Mouse (Mus musculus) E14TG2a.4 (cell line): ENCODE data around the gene Stox1.
"Not testable (repeated sequence)": the region's sequence is repeated elsewhere in the genome, so short reads cannot be mapped to it uniquely, and the experiment has no call there.

Experiments used
- H3K27me3 ChIP-seq: 2 replicates; pipeline ENCODE4 v1.6.1; 2014; ENCODE audit warnings: low read length, control low read depth; ENCODE audit not compliant: insufficient read depth
- H3K36me3 ChIP-seq: 2 replicates; pipeline ENCODE4 v1.6.1; 2014; ENCODE audit warnings: low read length, control low read depth; ENCODE audit not compliant: insufficient read depth
- H3K4me1 ChIP-seq: replicated peaks from 2 replicates; pipeline ENCODE4 v1.6.1; 2014; ENCODE audit warnings: low read depth, low read length, control low read depth
- H3K4me3 ChIP-seq: replicated peaks from 2 replicates; pipeline ENCODE4 v1.5.1; 2014; ENCODE audit warnings: mild to moderate bottlenecking, low read length
- H3K9me3 ChIP-seq: 2 replicates; pipeline ENCODE4 v1.6.1; 2014; ENCODE audit warnings: low read length, control low read depth
- CTCF ChIP-seq: conservative IDR thresholded peaks from 2 replicates; pipeline ENCODE4 v1.5.1; 2014; ENCODE audit warnings: low read length
- NANOG ChIP-seq: IDR thresholded peaks from 2 replicates; pipeline ENCODE4 v1.6.1; 2014; ENCODE audit warnings: borderline replicate concordance, low read length, mixed read lengths
- POU5F1 ChIP-seq: IDR thresholded peaks from 2 replicates; pipeline ENCODE4 v1.6.1; 2014; ENCODE audit warnings: low read length, borderline replicate concordance

Stox1 gene

DNA sequence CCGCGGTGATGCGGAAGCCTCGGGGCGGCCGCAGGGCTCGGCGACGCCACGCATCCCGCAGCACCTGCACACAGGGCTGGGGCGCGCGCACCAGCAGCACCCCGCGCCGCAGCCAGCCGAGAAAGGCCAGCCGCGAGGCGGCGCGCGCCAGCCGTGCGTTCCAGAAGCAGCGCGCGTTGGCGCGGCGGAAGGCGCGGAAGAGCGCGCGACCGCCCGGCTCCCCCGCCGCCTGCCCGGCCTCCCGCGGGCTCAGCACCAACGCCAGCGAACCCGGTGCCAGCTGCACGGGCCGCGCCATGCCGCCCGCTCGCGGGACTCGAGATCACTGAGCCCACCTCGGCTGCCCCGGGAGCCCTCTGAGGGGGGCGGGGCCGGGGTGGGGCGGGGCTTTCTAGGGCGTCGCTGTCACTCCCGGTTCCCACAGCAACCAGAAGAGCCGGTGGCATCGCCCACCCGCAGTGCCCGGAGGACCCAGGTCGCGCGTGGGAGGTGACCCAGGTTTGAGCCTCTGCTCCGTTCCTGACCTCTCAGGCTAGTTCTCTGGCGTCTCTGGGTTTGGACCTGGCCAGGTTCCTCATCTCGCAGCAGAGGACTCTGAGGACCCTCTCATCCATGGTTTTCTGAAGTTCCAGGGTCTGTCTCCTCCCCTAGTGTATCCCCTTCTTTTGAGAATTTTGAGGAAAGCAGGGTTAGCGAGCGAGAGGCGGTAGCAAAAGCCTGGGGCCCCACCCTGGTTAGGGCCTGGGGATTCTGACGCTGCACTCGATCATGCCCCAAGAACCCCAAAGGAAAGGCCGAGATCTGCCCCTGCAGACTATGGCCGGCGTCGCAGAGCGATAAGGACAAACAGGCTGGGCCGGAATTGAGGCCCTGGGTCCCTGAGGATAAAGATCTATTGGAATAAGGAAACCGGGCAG is at the start of gene Stox1:
Gene Stox1, minus strand, starts transcription at position 358 of the 917 bp plus-strand sequence.
- peaks cover 78% of the 10 kb centered on the region for H3K27me3 ChIP-seq
- H3K4me3 ChIP-seq = peak within 1 kb of the TSS; percentile 85
- H3K36me3 ChIP-seq = no peaks in the 10 kb centered on the region
- peaks cover 31% of the 10 kb centered on the region for H3K4me1 ChIP-seq
- H3K9me3 ChIP-seq = no peaks in the 10 kb centered on the region
- no peak for TF ChIP-seq NANOG
- no peak for TF ChIP-seq CTCF
- TF ChIP-seq POU5F1 = no peak

DNA sequence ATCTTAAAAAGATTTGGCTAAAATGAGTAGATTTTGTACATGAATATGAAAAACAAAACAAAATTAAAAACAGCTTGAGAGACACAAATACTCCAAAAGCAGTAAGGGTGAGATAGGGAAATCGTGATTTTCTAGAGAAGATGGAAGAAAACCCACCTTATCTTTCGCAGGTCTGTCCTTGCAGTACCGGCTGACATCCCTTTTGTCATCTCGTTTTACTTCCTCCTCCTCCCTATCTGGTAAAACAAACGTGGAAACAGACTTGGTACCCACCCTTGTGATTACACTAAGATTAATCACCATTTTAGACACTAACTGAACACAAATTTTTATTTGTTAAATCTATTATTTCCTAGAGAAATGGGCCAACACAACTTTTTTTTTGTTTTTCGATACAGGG is 24.9 kb upstream of the Stox1 start:
- no peak overlapping the region for H3K4me3 ChIP-seq
- H3K36me3 ChIP-seq = peaks cover 98% of the 10 kb centered on the region
- H3K9me3 ChIP-seq = no peaks in the 10 kb centered on the region
- TF ChIP-seq POU5F1 (no peak), CTCF (no peak), NANOG (no peak)
- H3K4me1 ChIP-seq = peaks cover 6% of the 10 kb centered on the region; the same call in 1 of the 2 replicates
- no peaks in the 10 kb centered on the region for H3K27me3 ChIP-seq

DNA sequence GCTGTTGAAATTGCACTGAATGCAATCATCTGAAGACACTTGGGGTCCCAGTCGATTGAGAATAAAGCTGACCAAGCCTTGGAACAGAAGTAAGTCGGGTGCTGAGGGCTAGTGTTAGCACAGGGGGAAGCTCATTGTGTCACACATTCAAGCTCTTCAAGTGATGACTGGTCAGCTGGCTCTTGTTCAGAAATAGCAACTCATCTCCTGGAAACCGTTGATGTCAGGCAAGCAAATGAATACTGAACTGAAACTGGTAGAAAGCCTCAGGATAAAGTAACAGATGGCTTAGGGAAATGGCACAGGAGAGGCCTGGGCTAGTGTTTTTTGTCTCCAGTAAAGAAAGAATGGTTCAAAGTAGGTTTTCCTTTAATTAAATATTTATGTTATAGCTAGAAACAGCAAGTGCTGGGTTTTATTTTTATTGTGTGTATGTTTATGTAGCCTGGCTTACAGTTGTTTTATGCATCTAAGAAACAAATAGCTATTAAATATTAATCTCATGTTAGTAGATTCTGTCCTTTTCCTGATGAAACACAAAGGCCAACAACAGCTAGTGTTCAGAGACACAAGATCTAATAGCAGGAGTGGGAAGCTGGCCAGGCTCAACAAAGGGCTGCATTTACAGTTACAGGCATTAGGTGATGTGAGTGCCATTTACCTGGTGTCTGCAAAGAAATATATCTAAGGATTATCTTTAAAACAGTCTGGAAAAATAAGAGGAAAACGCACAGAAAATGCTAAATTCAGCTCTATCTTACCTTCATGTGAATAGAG is 14.2 kb upstream of the Stox1 start:
- Histone ChIP-seq H3K36me3 (peaks cover 44% of the 10 kb centered on the region), H3K27me3 (no peaks in the 10 kb centered on the region), H3K4me1 (no peaks in the 10 kb centered on the region), H3K9me3 (no peaks in the 10 kb centered on the region), H3K4me3 (no peak overlapping the region)
- TF ChIP-seq NANOG = no peak

DNA sequence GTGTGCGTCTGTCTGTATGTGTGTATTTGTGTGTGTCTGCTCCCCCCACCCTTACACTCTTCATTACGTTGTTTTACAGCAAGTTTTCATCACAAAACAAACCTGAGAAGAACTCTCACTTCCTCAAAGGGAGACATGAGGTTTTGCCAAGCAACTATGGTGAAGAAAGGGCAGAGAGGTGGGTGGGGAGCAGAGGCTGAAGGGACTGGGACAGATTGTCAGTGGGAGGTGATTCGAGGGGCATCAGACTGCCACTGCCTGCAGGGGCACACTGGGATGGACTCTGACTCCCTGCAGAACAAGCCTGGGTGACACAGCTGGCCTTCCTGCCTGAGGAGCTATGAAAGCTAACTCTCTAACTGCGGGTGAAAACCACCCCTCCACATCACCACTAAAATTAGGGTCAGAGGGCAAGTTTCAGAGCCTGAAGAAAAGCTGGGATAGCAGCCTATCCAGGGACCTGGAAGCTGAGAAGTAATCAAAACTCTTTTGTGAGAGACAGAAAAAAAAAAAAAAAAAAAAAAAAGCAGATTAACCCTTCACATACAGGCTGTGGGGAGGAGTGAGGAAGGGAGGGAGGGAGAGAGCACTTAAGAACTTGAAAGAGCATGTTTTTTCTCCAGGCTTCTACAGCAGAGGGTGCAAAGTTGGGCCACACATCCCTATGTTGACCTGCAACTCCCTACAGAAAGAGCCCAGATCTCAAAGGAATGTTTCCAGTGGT is 11.2 kb upstream of the Stox1 start:
- TF ChIP-seq NANOG (no peak), CTCF (no peak)
- Histone ChIP-seq H3K4me3 (no peak overlapping the region), H3K4me1 (no peaks in the 10 kb centered on the region), H3K9me3 (no peaks in the 10 kb centered on the region), H3K36me3 (peaks cover 17% of the 10 kb centered on the region), H3K27me3 (no peaks in the 10 kb centered on the region)

DNA sequence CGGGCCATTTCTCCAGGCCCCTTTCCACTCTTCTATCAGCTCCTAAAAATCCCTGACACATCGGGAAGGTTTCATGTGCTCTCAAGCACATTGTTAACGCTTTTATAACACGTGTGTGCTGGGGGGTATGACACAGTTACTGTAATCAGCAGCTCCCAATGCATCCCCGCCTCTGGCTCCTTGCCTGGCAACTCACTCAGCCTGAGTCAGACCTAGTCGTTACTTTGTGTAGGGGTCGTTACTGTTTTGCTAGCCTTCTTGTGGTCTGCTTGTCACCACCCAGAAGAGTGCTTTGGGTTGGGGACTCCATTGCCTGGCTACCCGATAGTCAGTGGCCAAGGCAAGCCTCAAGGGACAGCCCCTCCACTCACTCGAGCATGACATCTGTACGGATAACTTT is 4.9 kb upstream of the Stox1 start:
- Histone ChIP-seq H3K9me3 (no peaks in the 10 kb centered on the region), H3K27me3 (peaks cover 36% of the 10 kb centered on the region), H3K36me3 (no peaks in the 10 kb centered on the region), H3K4me3 (no peak overlapping the region), H3K4me1 (peaks cover 8% of the 10 kb centered on the region)
- TF ChIP-seq NANOG (no peak), CTCF (no peak), POU5F1 (no peak)

DNA sequence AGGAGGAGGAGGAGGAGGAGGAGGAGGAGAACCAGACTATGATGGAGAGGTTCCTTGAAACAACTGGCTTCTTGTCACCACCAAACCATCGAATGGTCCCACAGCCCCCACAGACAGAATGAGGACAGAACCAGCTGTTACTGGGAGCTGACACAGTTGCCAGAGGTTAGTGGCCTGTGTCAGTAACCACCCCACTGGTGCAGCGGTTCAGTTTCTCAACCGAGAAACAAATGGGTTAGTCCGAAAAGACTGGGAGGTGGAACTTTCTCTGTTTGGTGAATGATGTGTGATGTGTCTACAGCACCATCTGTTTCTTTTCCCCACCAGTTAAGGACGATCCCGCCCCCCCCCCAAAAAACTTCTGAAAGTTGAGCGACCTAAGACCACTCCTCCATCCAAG is 992 bp downstream of the Stox1 start:
- Histone ChIP-seq H3K4me3 (no peak overlapping the region), H3K27me3 (peaks cover 69% of the 10 kb centered on the region), H3K9me3 (no peaks in the 10 kb centered on the region), H3K4me1 (peaks cover 31% of the 10 kb centered on the region), H3K36me3 (no peaks in the 10 kb centered on the region)
- TF ChIP-seq POU5F1 (no peak), NANOG (no peak), CTCF (no peak)

DNA sequence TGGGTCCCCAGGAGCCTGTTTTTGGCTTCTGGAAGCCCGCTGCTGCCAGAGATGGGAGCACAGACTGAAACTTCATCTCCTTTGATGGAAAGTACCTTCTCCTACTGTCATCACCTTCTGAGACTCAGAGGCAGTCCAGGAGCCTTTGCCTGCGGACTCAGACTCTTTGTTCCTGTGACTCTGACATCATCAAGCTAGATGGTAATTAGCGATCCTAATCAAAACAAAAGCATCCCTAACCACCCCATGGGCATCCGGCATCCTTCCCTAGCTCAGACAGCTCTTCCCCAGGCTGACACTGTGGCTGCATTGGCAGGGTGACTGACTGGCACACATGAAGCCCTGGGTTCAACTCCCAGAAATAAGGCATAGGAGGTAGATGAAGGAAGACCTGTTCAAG is 3.2 kb downstream of the Stox1 start:
- H3K9me3 ChIP-seq = no peaks in the 10 kb centered on the region
- H3K27me3 ChIP-seq = peaks cover 61% of the 10 kb centered on the region
- no peak for TF ChIP-seq NANOG
- no peak for TF ChIP-seq POU5F1
- TF ChIP-seq CTCF = no peak
- H3K4me1 ChIP-seq = peaks cover 31% of the 10 kb centered on the region
- H3K4me3 ChIP-seq = no peak overlapping the region
- H3K36me3 ChIP-seq = no peaks in the 10 kb centered on the region

DNA sequence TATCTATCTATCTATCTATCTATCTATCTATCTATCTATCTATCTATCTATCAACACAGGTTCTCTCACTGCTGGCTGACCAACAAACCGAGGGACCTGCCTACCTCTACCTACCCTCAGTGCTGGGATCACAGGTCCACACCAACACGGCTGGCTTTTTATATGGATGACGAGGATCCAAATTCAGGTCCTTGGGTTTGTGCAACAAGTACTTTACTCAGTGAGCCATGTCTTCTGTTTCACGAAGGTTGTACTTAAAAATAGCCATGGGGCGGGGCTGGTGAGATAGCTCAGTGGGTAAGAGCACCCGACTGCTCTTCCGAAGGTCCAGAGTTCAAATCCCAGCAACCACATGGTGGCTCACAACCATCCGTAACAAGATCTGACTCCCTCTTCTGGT is 5.4 kb downstream of the Stox1 start:
- Histone ChIP-seq H3K4me1 (peaks cover 22% of the 10 kb centered on the region), H3K27me3 (peaks cover 47% of the 10 kb centered on the region)
- not testable (repeated sequence) for H3K36me3 ChIP-seq, H3K9me3 ChIP-seq, H3K4me3 ChIP-seq
